Mouse (Mus musculus) MEL (cell line): Measurements from ENCODE around the gene 1700001C19Rik. TPM values are rescaled to one million over a fixed set of nuclear protein-coding genes. Genes with fewer than 3 reads are reported as not detected.

Experiments
- DNase-seq: peaks from one replicate; pipeline ENCODE4 v3.0.0; 2011; ENCODE audit warnings: low read depth, low spot score
- H3K27ac ChIP-seq: 2 replicates; pipeline ENCODE4 v1.5.1; 2012; ENCODE audit warnings: low read depth, mild to moderate bottlenecking, control low read depth, low read length, moderate library complexity; ENCODE audit not compliant: control insufficient read depth
- H3K27me3 ChIP-seq, 2 experiments: fragments of 150-350 bp in 1 of 2; sonication (generic) in 1 of 2; 2 replicates each; pipeline ENCODE4 v1.6.1; 2012; ENCODE audit warnings: low read length in 2 of 2, mild to moderate bottlenecking in 2 of 2, improper control_type of control experiment in 1 of 2, moderate library complexity in 1 of 2; ENCODE audit not compliant: insufficient read depth in 2 of 2, control insufficient read depth in 1 of 2
- H3K36me3 ChIP-seq, 2 experiments: 2 replicates each; pipeline ENCODE4 v1.6.1; 2012 to 2014; ENCODE audit warnings: low read length in 2 of 2, improper control_type of control experiment in 1 of 2, inconsistent platforms in 1 of 2, mild to moderate bottlenecking in 1 of 2; ENCODE audit not compliant: insufficient read depth in 2 of 2, control insufficient read depth in 1 of 2
- H3K4me1 ChIP-seq, 2 experiments: fragments of 150-350 bp in 1 of 2; sonication (generic) in 1 of 2; 2 replicates each; pipeline ENCODE4 v1.6.1; 2012; ENCODE audit warnings: low read length in 2 of 2, improper control_type of control experiment in 1 of 2, mild to moderate bottlenecking in 1 of 2; ENCODE audit not compliant: insufficient read depth in 2 of 2, control insufficient read depth in 1 of 2
- H3K4me3 ChIP-seq, 2 experiments: fragments of 150-350 bp in 1 of 2; sonication (generic) in 1 of 2; 2 replicates each; pipeline ENCODE4 v1.5.1; 2012; ENCODE audit warnings: low read depth in 2 of 2, low read length in 2 of 2, mild to moderate bottlenecking in 2 of 2, moderate library complexity in 2 of 2, control low read depth in 1 of 2, improper control_type of control experiment in 1 of 2; ENCODE audit not compliant: control insufficient read depth in 1 of 2, insufficient read depth in 1 of 2
- H3K79me2 ChIP-seq: 2 replicates; pipeline ENCODE4 v1.6.1; 2012; ENCODE audit warnings: mild to moderate bottlenecking, low read length, moderate library complexity; ENCODE audit not compliant: control insufficient read depth, poor library complexity, insufficient read depth
- H3K9ac ChIP-seq: 2 replicates; pipeline ENCODE4 v1.6.1; 2012; ENCODE audit warnings: low read depth, mild to moderate bottlenecking, control low read depth, low read length, moderate library complexity; ENCODE audit not compliant: control insufficient read depth, poor library complexity, severe bottlenecking
- H3K9me3 ChIP-seq: fragments of 150-350 bp; sonication (generic); replicated peaks from 2 replicates; pipeline ENCODE4 v1.6.1; 2012; ENCODE audit warnings: mild to moderate bottlenecking, low read length, improper control_type of control experiment, moderate library complexity; ENCODE audit not compliant: insufficient read depth
- BHLHE40 ChIP-seq: IDR thresholded peaks from 2 replicates; pipeline ENCODE4 v1.6.1; 2012; ENCODE audit warnings: low read depth, mild to moderate bottlenecking, inconsistent platforms, low read length, improper control_type of control experiment, borderline replicate concordance
- CHD2 ChIP-seq: IDR thresholded peaks from 2 replicates; pipeline ENCODE4 v1.6.1; 2011; ENCODE audit warnings: low read length, improper control_type of control experiment
- CTCF ChIP-seq, 3 experiments: IDR thresholded peaks in 2 of 3; conservative IDR thresholded peaks in 1 of 3; 2 replicates each; pipeline ENCODE4 v1.5.1; 2011 to 2012; ENCODE audit warnings: low read length in 3 of 3, low read depth in 2 of 3, mild to moderate bottlenecking in 2 of 3, improper control_type of control experiment in 1 of 3, inconsistent platforms in 1 of 3, mixed read lengths in 1 of 3, moderate library complexity in 1 of 3; ENCODE audit not compliant: control insufficient read depth in 1 of 3, insufficient read depth in 1 of 3, poor library complexity in 1 of 3, severe bottlenecking in 1 of 3
- EP300 ChIP-seq, 2 experiments: IDR thresholded peaks; 2 replicates each; pipeline ENCODE4 v1.6.1; 2011; ENCODE audit warnings: improper control_type of control experiment in 2 of 2, low read length in 2 of 2, low read depth in 1 of 2, mild to moderate bottlenecking in 1 of 2
- ETS1 ChIP-seq: IDR thresholded peaks from 2 replicates; pipeline ENCODE4 v1.6.1; 2012; ENCODE audit warnings: low read depth, mild to moderate bottlenecking, inconsistent platforms, low read length, improper control_type of control experiment, moderate library complexity
- JUND ChIP-seq: IDR thresholded peaks from 2 replicates; pipeline ENCODE4 v1.6.1; 2011; ENCODE audit warnings: low read depth, mild to moderate bottlenecking, improper control_type of control experiment, low read length
- KAT2A ChIP-seq: conservative IDR thresholded peaks from 2 replicates; pipeline ENCODE4 v1.6.1; 2012; ENCODE audit warnings: low read depth, low read length, improper control_type of control experiment, inconsistent platforms
- MAFK ChIP-seq: IDR thresholded peaks from 2 replicates; pipeline ENCODE4 v1.6.1; 2011; ENCODE audit warnings: low read depth, mild to moderate bottlenecking, low read length, improper control_type of control experiment, borderline replicate concordance
- MAX ChIP-seq: IDR thresholded peaks from 2 replicates; pipeline ENCODE4 v1.6.1; 2011; ENCODE audit warnings: low read length, improper control_type of control experiment
- MAZ ChIP-seq: IDR thresholded peaks from 2 replicates; pipeline ENCODE4 v1.6.1; 2012; ENCODE audit warnings: low read depth, mild to moderate bottlenecking, inconsistent platforms, low read length, improper control_type of control experiment
- MXI1 ChIP-seq: IDR thresholded peaks from 2 replicates; pipeline ENCODE4 v1.6.1; 2011; ENCODE audit warnings: mild to moderate bottlenecking, low read depth, low read length, improper control_type of control experiment
- NRF1 ChIP-seq: IDR thresholded peaks from 2 replicates; pipeline ENCODE4 v1.6.1; 2014; ENCODE audit warnings: low read depth, mild to moderate bottlenecking, inconsistent platforms, low read length, improper control_type of control experiment, moderate library complexity; ENCODE audit not compliant: poor library complexity, insufficient read depth, severe bottlenecking
- POLR2A ChIP-seq, 2 experiments: IDR thresholded peaks; 2 replicates each; pipeline ENCODE4 v1.6.1; 2011 to 2012; ENCODE audit warnings: low read length in 2 of 2, mild to moderate bottlenecking in 2 of 2, control low read depth in 1 of 2, improper control_type of control experiment in 1 of 2, low read depth in 1 of 2, moderate library complexity in 1 of 2; ENCODE audit not compliant: control insufficient read depth in 1 of 2, insufficient read depth in 1 of 2, poor library complexity in 1 of 2
- POLR2AphosphoS2 ChIP-seq: IDR thresholded peaks from 2 replicates; pipeline ENCODE4 v1.6.1; 2011; ENCODE audit warnings: low read length, improper control_type of control experiment
- RAD21 ChIP-seq: IDR thresholded peaks from 2 replicates; pipeline ENCODE4 v1.6.1; 2011; ENCODE audit warnings: mild to moderate bottlenecking, low read depth, low read length, improper control_type of control experiment
- RCOR1 ChIP-seq: IDR thresholded peaks from 2 replicates; pipeline ENCODE4 v1.6.1; 2012; ENCODE audit warnings: low read depth, mild to moderate bottlenecking, inconsistent platforms, low read length, improper control_type of control experiment
- SMC3 ChIP-seq: IDR thresholded peaks from 2 replicates; pipeline ENCODE4 v1.6.1; 2011; ENCODE audit warnings: low read depth, low read length, improper control_type of control experiment
- TBP ChIP-seq: IDR thresholded peaks from 2 replicates; pipeline ENCODE4 v1.8.0; 2011; ENCODE audit warnings: low read depth, low read length, improper control_type of control experiment
- TCF12 ChIP-seq: IDR thresholded peaks from 2 replicates; pipeline ENCODE4 v1.6.1; 2014; ENCODE audit warnings: low read depth, mild to moderate bottlenecking, inconsistent platforms, low read length, improper control_type of control experiment, moderate library complexity
- USF2 ChIP-seq, 2 experiments: IDR thresholded peaks; 2 replicates each; pipeline ENCODE4 v1.6.1; 2011 to 2012; ENCODE audit warnings: improper control_type of control experiment in 2 of 2, low read length in 2 of 2, borderline replicate concordance in 1 of 2, inconsistent platforms in 1 of 2, low read depth in 1 of 2, mild to moderate bottlenecking in 1 of 2; ENCODE audit not compliant: insufficient read depth in 1 of 2
- ZC3H11A ChIP-seq: IDR thresholded peaks from 2 replicates; pipeline ENCODE4 v1.6.1; 2012; ENCODE audit warnings: low read depth, mild to moderate bottlenecking, inconsistent platforms, low read length, improper control_type of control experiment
- ZMIZ1 ChIP-seq: IDR thresholded peaks from 2 replicates; pipeline ENCODE4 v1.6.1; 2012; ENCODE audit warnings: low read depth, mild to moderate bottlenecking, inconsistent platforms, low read length, improper control_type of control experiment, moderate library complexity
- ZNF384 ChIP-seq: IDR thresholded peaks from 2 replicates; pipeline ENCODE4 v1.6.1; 2012; ENCODE audit warnings: low read depth, mild to moderate bottlenecking, inconsistent platforms, low read length, improper control_type of control experiment
- polyA plus RNA-seq, 2 experiments: library from polyadenylated mRNA; stranded (reverse) in 1 of 2; unstranded in 1 of 2; fragments of >175 nt in 1 of 2; fragments of >200 nt in 1 of 2; gene quantifications; 2 replicates each; pipeline versions ENCODE4 v1.2.1 to v1.2.4; 2012; ENCODE audit warnings: low replicate concordance in 2 of 2, low read depth in 1 of 2; ENCODE audit not compliant: insufficient read length in 2 of 2, insufficient read depth in 1 of 2, missing spikeins in 1 of 2
- total RNA-seq: library from RNA; depleted of rRNA; stranded (reverse); fragments of 300-350 nt; gene quantifications from 2 replicates; pipeline ENCODE4 v1.2.3, GENCODE M21; 2012

1700001C19Rik gene
- total and polyA plus RNA-seq, 3 experiments: not detected

GRCm38 (mm10) chr17:47473434-47473974 lies 36.3 kb upstream of the 1700001C19Rik start:
- Histone ChIP-seq H3K27me3 (peaks cover 0 to 2% of the 10 kb centered on the region in 2 experiments; a peak in 1 of 4 replicates), H3K79me2 (no peaks in the 10 kb centered on the region), H3K4me1 (no peaks in the 10 kb centered on the region), H3K27ac (no peak overlapping the region), H3K9ac (no peak overlapping the region), H3K4me3 (no peak overlapping the region), H3K36me3 (no peaks in the 10 kb centered on the region), H3K9me3 (no peaks in the 10 kb centered on the region)
- peak; percentile 69 for DNase-seq
- TF ChIP-seq CTCF (IDR thresholded peaks at IDR 0.05 in 2 of 3, conservative IDR thresholded peaks at IDR 0.05 in 1 of 3; ENCODE audit: control insufficient read depth in 1 of 3, insufficient read depth in 1 of 3, low read depth in 2 of 3, low read length in 3 of 3, poor library complexity in 1 of 3, severe bottlenecking in 1 of 3) (peak; percentile 90 to 97 (median 97)), SMC3 (peak; percentile 85), JUND (no peak), RCOR1 (peak; percentile 54; the same call in 1 of the 2 replicates), CHD2 (no peak), ZC3H11A (peak; percentile 35; the same call in 1 of the 2 replicates), RAD21 (peak; percentile 53), MAZ (0 out of 2 replicates have a peak, but pooled peaks have one; percentile 19), ZNF384 (no peak)

- no peak for DNase-seq
- TF ChIP-seq POLR2A (IDR thresholded peaks at IDR 0.05; ENCODE audit: control insufficient read depth in 1 of 2, insufficient read depth in 1 of 2, low read depth in 1 of 2, low read length in 2 of 2, poor library complexity in 1 of 2): no peak
- no peak for TF ChIP-seq POLR2AphosphoS2
- TF ChIP-seq USF2 (IDR thresholded peaks at IDR 0.05; ENCODE audit: borderline replicate concordance in 1 of 2, insufficient read depth in 1 of 2, low read depth in 1 of 2, low read length in 2 of 2): no peak
- TF ChIP-seq TBP: no peak
- TF ChIP-seq NRF1: no peak
- no peak for TF ChIP-seq BHLHE40
- no peak for TF ChIP-seq MXI1
- TF ChIP-seq KAT2A: no peak
- no peak for TF ChIP-seq EP300 (IDR thresholded peaks at IDR 0.05; ENCODE audit: low read depth in 1 of 2, low read length in 2 of 2)
- no peak for TF ChIP-seq MAX
- TF ChIP-seq TCF12: no peak
- no peak for TF ChIP-seq ZMIZ1
- TF ChIP-seq ZC3H11A: no peak
- no peak for TF ChIP-seq ETS1
- TF ChIP-seq MAFK: no peak
- H3K79me2 ChIP-seq: no peaks in the 10 kb centered on the region
- H3K27me3 ChIP-seq: peaks cover 0 to 2% of the 10 kb centered on the region in 2 experiments; a peak in 1 of 4 replicates
- H3K4me1 ChIP-seq: no peaks in the 10 kb centered on the region
- no peak overlapping the region for H3K9ac ChIP-seq
- H3K4me3 ChIP-seq: no peak overlapping the region
- H3K9me3 ChIP-seq: no peaks in the 10 kb centered on the region
- H3K27ac ChIP-seq: no peak overlapping the region
- no peaks in the 10 kb centered on the region for H3K36me3 ChIP-seq
These were observed 35.5 kb upstream of the 1700001C19Rik start for GRCm38 (mm10) chr17:47472435-47473350.
